Mouse (Mus musculus) myocyte (in vitro differentiated cells): ENCODE data around the gene Cacna1f. TPM values are rescaled to one million over a fixed set of nuclear protein-coding genes. Genes with fewer than 3 reads are reported as not detected.

Source experiments
- H3K27me3 ChIP-seq: one replicate; pipeline ENCODE4 v1.6.1; 2011; ENCODE audit not compliant: control insufficient read depth, insufficient read depth, insufficient read length
- H3K36me3 ChIP-seq: one replicate; pipeline ENCODE4 v1.6.1; 2011; ENCODE audit not compliant: control insufficient read depth, insufficient read depth
- H3K4me2 ChIP-seq: one replicate; pipeline ENCODE4 v1.6.1; 2011; ENCODE audit warnings: low read depth, control low read depth
- H3K4me3 ChIP-seq: one replicate; pipeline ENCODE4 v1.5.1; 2011; ENCODE audit warnings: mild to moderate bottlenecking, control low read depth, moderate library complexity
- H3K79me2 ChIP-seq: one replicate; pipeline ENCODE4 v1.6.1; 2011; ENCODE audit not compliant: control insufficient read depth, insufficient read depth
- H3ac ChIP-seq: one replicate; pipeline ENCODE4 v1.6.1; 2011; ENCODE audit not compliant: control insufficient read depth, insufficient read length
- CEBPB ChIP-seq: IDR thresholded peaks from 2 replicates; pipeline ENCODE4 v1.6.1; 2011; ENCODE audit warnings: mild to moderate bottlenecking, moderate library complexity; ENCODE audit not compliant: poor library complexity, insufficient read depth, severe bottlenecking
- E2F4 ChIP-seq: IDR thresholded peaks from one replicate; pipeline ENCODE4 v1.6.1; 2011; ENCODE audit warnings: mild to moderate bottlenecking, control low read depth, moderate library complexity; ENCODE audit not compliant: insufficient read depth
- MAX ChIP-seq: IDR thresholded peaks from one replicate; pipeline ENCODE4 v1.6.1; 2011; ENCODE audit warnings: low read depth, mild to moderate bottlenecking, control low read depth
- MYOD1 ChIP-seq, 3 experiments: IDR thresholded peaks; one replicate each; pipeline ENCODE4 v1.6.1; 2011; ENCODE audit warnings: control low read depth in 2 of 3, low read depth in 2 of 3, mild to moderate bottlenecking in 2 of 3, moderate library complexity in 1 of 3; ENCODE audit not compliant: insufficient read length in 2 of 3, control insufficient read depth in 1 of 3
- MYOG ChIP-seq, 3 experiments: IDR thresholded peaks; one replicate each; pipeline ENCODE4 v1.6.1; 2011; ENCODE audit warnings: control low read depth in 2 of 3, low read depth in 2 of 3, mild to moderate bottlenecking in 2 of 3; ENCODE audit not compliant: insufficient read length in 2 of 3, control insufficient read depth in 1 of 3, insufficient read depth in 1 of 3
- POLR2A ChIP-seq: IDR thresholded peaks from one replicate; pipeline ENCODE4 v1.6.1; 2011; ENCODE audit warnings: low read depth, mild to moderate bottlenecking, control low read depth, moderate library complexity; ENCODE audit not compliant: insufficient read length
- POLR2AphosphoS2 ChIP-seq: IDR thresholded peaks from one replicate; pipeline ENCODE4 v1.6.1; 2011; ENCODE audit warnings: low read depth, control low read depth; ENCODE audit not compliant: insufficient read length
- REST ChIP-seq: IDR thresholded peaks from one replicate; pipeline ENCODE4 v1.6.1; 2011; ENCODE audit warnings: mild to moderate bottlenecking, control low read depth, moderate library complexity; ENCODE audit not compliant: insufficient read depth, insufficient read length
- SRF ChIP-seq: IDR thresholded peaks from one replicate; pipeline ENCODE4 v1.6.1; 2011; ENCODE audit warnings: low read depth; ENCODE audit not compliant: control insufficient read depth, insufficient read length
- TCF12 ChIP-seq: IDR thresholded peaks from one replicate; pipeline ENCODE4 v1.6.1; 2011; ENCODE audit warnings: mild to moderate bottlenecking, control low read depth; ENCODE audit not compliant: poor library complexity, insufficient read depth, severe bottlenecking
- TCF3 ChIP-seq: IDR thresholded peaks from one replicate; pipeline ENCODE4 v1.6.1; 2011; ENCODE audit warnings: low read depth, control low read depth; ENCODE audit not compliant: insufficient read length
- USF1 ChIP-seq: IDR thresholded peaks from one replicate; pipeline ENCODE4 v1.6.1; 2011; ENCODE audit warnings: low read depth, mild to moderate bottlenecking, control low read depth, moderate library complexity
- polyA plus RNA-seq: library from polyadenylated mRNA; unstranded; fragments of >200 nt; fragmentation: generic; extraction: Trizol; gene quantifications from one replicate; pipeline ENCODE4 v1.2.1, GENCODE M21; 2012; ENCODE audit warnings: missing spikeins

The Cacna1f gene
- polyA plus RNA-seq, 1 experiment, result not detected

- Histone ChIP-seq H3K27me3 (no peaks in the 10 kb centered on the region), H3K4me2 (peak overlapping the region; percentile 75), H3K36me3 (no peaks in the 10 kb centered on the region), H3K4me3 (peak overlapping the region; percentile 22), H3K79me2 (no peaks in the 10 kb centered on the region), H3ac (no peak overlapping the region)
- TF ChIP-seq TCF3, result no peak
- TF ChIP-seq USF1, result no peak
- no peak for TF ChIP-seq SRF
- no peak for TF ChIP-seq POLR2A
- TF ChIP-seq E2F4, result no peak
- TF ChIP-seq CEBPB, result no peak
- no peak for TF ChIP-seq MYOG (IDR thresholded peaks at IDR 0.05; ENCODE audit: control insufficient read depth in 1 of 3, insufficient read depth in 1 of 3, insufficient read length in 2 of 3, low read depth in 2 of 3)
- no peak for TF ChIP-seq REST
- TF ChIP-seq MYOD1 (IDR thresholded peaks at IDR 0.05; ENCODE audit: control insufficient read depth in 1 of 3, insufficient read length in 2 of 3, low read depth in 2 of 3), result no peak
- no peak for TF ChIP-seq POLR2AphosphoS2
- TF ChIP-seq MAX, result no peak
- no peak for TF ChIP-seq TCF12
These were observed 52.1 kb downstream of the Cacna1f start for GRCm38 (mm10) chrX:7658785-7659589.

DNA sequence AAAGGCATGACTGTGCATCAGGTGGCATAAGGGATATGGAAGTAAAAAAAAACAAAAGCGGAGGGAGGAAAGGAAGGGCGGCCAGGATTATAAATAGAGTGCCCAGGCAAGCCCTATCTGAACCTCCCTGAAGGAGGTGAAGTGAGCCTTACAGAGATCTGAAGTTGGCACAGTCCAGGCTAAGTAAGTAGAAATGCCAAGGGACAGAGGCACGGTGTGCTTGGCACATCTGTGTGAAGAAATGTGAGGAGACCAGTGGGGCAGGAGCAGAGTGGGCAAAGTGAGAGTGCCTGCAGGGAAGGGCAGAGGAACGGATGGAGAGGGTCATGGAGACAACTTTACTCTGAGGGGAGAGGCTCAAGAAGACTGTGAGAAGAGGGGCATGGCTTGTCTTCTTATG is 54.2 kb downstream of the Cacna1f start:
- Histone ChIP-seq H3K4me2 (no peak overlapping the region), H3K79me2 (no peaks in the 10 kb centered on the region), H3ac (no peak overlapping the region), H3K27me3 (no peaks in the 10 kb centered on the region), H3K36me3 (no peaks in the 10 kb centered on the region), H3K4me3 (no peak overlapping the region)
- TF ChIP-seq E2F4 (no peak), USF1 (no peak), TCF3 (no peak), TCF12 (no peak), POLR2A (no peak), MYOG (IDR thresholded peaks at IDR 0.05; ENCODE audit: control insufficient read depth in 1 of 3, insufficient read depth in 1 of 3, insufficient read length in 2 of 3, low read depth in 2 of 3) (no peak), MAX (no peak), CEBPB (no peak), MYOD1 (IDR thresholded peaks at IDR 0.05; ENCODE audit: control insufficient read depth in 1 of 3, insufficient read length in 2 of 3, low read depth in 2 of 3) (no peak), SRF (no peak), REST (no peak), POLR2AphosphoS2 (no peak)

DNA sequence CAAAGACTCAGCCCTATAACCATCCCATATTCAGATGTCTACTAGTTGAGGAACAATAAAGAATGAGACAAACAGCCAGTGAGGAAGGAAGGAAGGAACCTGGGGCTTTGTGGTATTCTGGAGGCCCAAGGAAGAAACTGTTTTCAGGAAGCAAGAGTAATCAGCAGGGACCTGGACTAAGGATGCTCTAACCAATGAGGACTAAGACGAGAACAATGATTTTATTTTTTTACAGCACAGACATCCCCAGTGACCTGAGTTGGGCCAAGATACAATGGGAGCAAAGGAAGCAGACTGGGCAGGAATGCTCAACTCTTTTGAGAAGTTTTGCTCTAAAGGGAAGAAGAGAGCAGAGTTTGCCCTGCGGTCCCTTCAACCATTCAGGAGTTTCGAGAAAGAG is 56.1 kb downstream of the Cacna1f start:
- TF ChIP-seq MYOG (IDR thresholded peaks at IDR 0.05; ENCODE audit: control insufficient read depth in 1 of 3, insufficient read depth in 1 of 3, insufficient read length in 2 of 3, low read depth in 2 of 3) (no peak), USF1 (no peak), POLR2A (no peak), MYOD1 (IDR thresholded peaks at IDR 0.05; ENCODE audit: control insufficient read depth in 1 of 3, insufficient read length in 2 of 3, low read depth in 2 of 3) (no peak), MAX (no peak)
- Histone ChIP-seq H3K79me2 (no peaks in the 10 kb centered on the region), H3ac (no peak overlapping the region), H3K36me3 (no peaks in the 10 kb centered on the region), H3K4me2 (no peak overlapping the region), H3K27me3 (no peaks in the 10 kb centered on the region), H3K4me3 (no peak overlapping the region)

- H3K27me3 ChIP-seq, result no peaks in the 10 kb centered on the region
These were observed 57.9 kb downstream of the Cacna1f start for GRCm38 (mm10) chrX:7664791-7665190.

More at GRCm38 (mm10) chrX:7664791-7665190, 57.9 kb downstream of the Cacna1f start:
- Histone ChIP-seq H3K4me3 (no peak overlapping the region), H3K4me2 (no peak overlapping the region), H3K79me2 (peaks cover under 1% of the 10 kb centered on the region), H3K36me3 (peaks cover 5% of the 10 kb centered on the region), H3ac (no peak overlapping the region)
- no peak for TF ChIP-seq MYOD1 (IDR thresholded peaks at IDR 0.05; ENCODE audit: control insufficient read depth in 1 of 3, insufficient read length in 2 of 3, low read depth in 2 of 3)
- no peak for TF ChIP-seq POLR2AphosphoS2
- TF ChIP-seq POLR2A, result no peak
- no peak for TF ChIP-seq MYOG (IDR thresholded peaks at IDR 0.05; ENCODE audit: control insufficient read depth in 1 of 3, insufficient read depth in 1 of 3, insufficient read length in 2 of 3, low read depth in 2 of 3)
- no peak for TF ChIP-seq TCF12
- no peak for TF ChIP-seq TCF3
- TF ChIP-seq SRF, result no peak
